22 mouse cellular contexts compared by ENCODE assay signal in genomic region chr3:36605894-36606783, GRCm38 (mm10). TPM values are rescaled to one million over a fixed set of nuclear protein-coding genes. Genes with fewer than 3 reads are reported as not detected.
DNase-seq lines count a peak whose midpoint lies in the region; ATAC-seq lines count a peak whose summit lies in the region.
"Had no signal": no experiment of that assay in that cellular context is flagged by ENCODE, and none has a peak within 500 bp of the region (broad histone marks: within the 10 kb centered on the region; RNA-seq: fewer than 3 reads in every experiment).

No protein-coding gene starts in this region.

- peak overlapping the region; percentile 10 for H3K9ac ChIP-seq in liver, embryonic 12.5 days
- no peak overlapping the region for H3K9ac ChIP-seq in forebrain, embryonic 14.5 days (ENCODE audit: low read length)
- H3K9ac ChIP-seq: embryonic facial prominence, embryonic 12.5 days; lung, embryonic 15.5 days; neural tube, embryonic 15.5 days had no signal

- H3K4me2 ChIP-seq in liver, embryonic 12.5 days, result peak overlapping the region; percentile 47
- H3K4me2 ChIP-seq in forebrain, embryonic 14.5 days (ENCODE audit: low read length), result no peak overlapping the region
- H3K4me2 ChIP-seq: embryonic facial prominence, embryonic 12.5 days; lung, embryonic 15.5 days; midbrain, embryonic 11.5 days; neural tube, embryonic 15.5 days had no signal

- H3K27me3 ChIP-seq in liver, embryonic 12.5 days (replicated peaks), result no peaks in the 10 kb centered on the region
- H3K27me3 ChIP-seq in forebrain, embryonic 14.5 days (replicated peaks; ENCODE audit: control insufficient read depth, insufficient read depth, low read length), result no peaks in the 10 kb centered on the region
- H3K27me3 ChIP-seq: embryonic facial prominence, embryonic 12.5 days; lung, embryonic 15.5 days; neural tube, embryonic 15.5 days had no signal

- H3K9me3 ChIP-seq in liver, embryonic 12.5 days (replicated peaks), result no peaks in the 10 kb centered on the region
- no peaks in the 10 kb centered on the region for H3K9me3 ChIP-seq in forebrain, embryonic 14.5 days (replicated peaks; ENCODE audit: control insufficient read depth, low read length)
- H3K9me3 ChIP-seq: embryonic facial prominence, embryonic 12.5 days; heart, embryonic 10.5 days; hindbrain, embryonic 10.5 days; lung, embryonic 15.5 days; neural tube, embryonic 15.5 days had no signal

- peak; percentile 92 for ATAC-seq in liver, embryonic 12.5 days
- peak; percentile 66 for ATAC-seq in megakaryocyte progenitor cell, adult 5-6 weeks (replicated peaks; ENCODE audit: poor library complexity)
- no peak for ATAC-seq in forebrain, embryonic 14.5 days
- ATAC-seq: forebrain, embryonic 16.5 days; hindbrain, embryonic 16.5 days; intestine, postnatal 0 days had no signal

- 24% methylated on average over 7 of the region's 7 CpGs for WGBS in liver, embryonic 12.5 days (ENCODE audit: insufficient replicate concordance)
- WGBS in forebrain, embryonic 14.5 days, result 86% methylated on average over 7 of the region's 7 CpGs

- H3K36me3 ChIP-seq in liver, embryonic 12.5 days, result no peaks in the 10 kb centered on the region
- peaks cover 8% of the 10 kb centered on the region; the same call in 1 of the 2 replicates for H3K36me3 ChIP-seq in forebrain, embryonic 14.5 days (ENCODE audit: control insufficient read depth, insufficient read depth, low read length)
- H3K36me3 ChIP-seq: heart, embryonic 10.5 days; lung, embryonic 15.5 days had no signal

- peak overlapping the region; percentile 41 for H3K4me3 ChIP-seq in liver, embryonic 12.5 days
- no peak overlapping the region for H3K4me3 ChIP-seq in forebrain, embryonic 14.5 days (ENCODE audit: low read depth, low read length)
- H3K4me3 ChIP-seq: embryonic facial prominence, embryonic 12.5 days; heart, embryonic 10.5 days; hindbrain, embryonic 10.5 days; lung, embryonic 15.5 days; neural tube, embryonic 15.5 days had no signal

- peaks cover 19% of the 10 kb centered on the region for H3K4me1 ChIP-seq in liver, embryonic 12.5 days
- no peaks in the 10 kb centered on the region for H3K4me1 ChIP-seq in forebrain, embryonic 14.5 days (ENCODE audit: control insufficient read depth, insufficient read depth, low read length)
- H3K4me1 ChIP-seq: embryonic facial prominence, embryonic 12.5 days; heart, embryonic 10.5 days; hindbrain, embryonic 10.5 days; lung, embryonic 15.5 days; neural tube, embryonic 15.5 days had no signal

- DNase-seq in MEL-GATA-1-ER (ENCODE audit: extremely low read depth, low read depth), result peak; percentile 55
- peak; percentile 55 for DNase-seq in c-Kit-positive CD71-positive TER-119-positive erythroid progenitor cells, embryonic 14.5 days (ENCODE audit: low spot score)
- no peak for DNase-seq in adrenal gland, postnatal 4 days (ENCODE audit: low spot score in 2 of 2)
- no peak for DNase-seq in kidney, adult 11 months
- no peak for DNase-seq in forebrain, embryonic 14.5 days (ENCODE audit: low spot score)
- DNase-seq: adrenal gland, postnatal 25 days; cerebellum, adult 2 months; cerebellum, postnatal 25 days; gastrocnemius, postnatal 10 days; layer of hippocampus, adult 9-11 months; lung, postnatal 4 days had no signal

- peak overlapping the region; percentile 92 for H3K27ac ChIP-seq in liver, embryonic 12.5 days
- no peak overlapping the region for H3K27ac ChIP-seq in forebrain, embryonic 14.5 days (ENCODE audit: low read depth, low read length)
- H3K27ac ChIP-seq: embryonic facial prominence, embryonic 12.5 days; heart, embryonic 10.5 days; hindbrain, embryonic 10.5 days; lung, embryonic 15.5 days; neural tube, embryonic 15.5 days had no signal

RNA-seq across cellular contexts. Expression of gene Bbs7, which starts 7.1 kb away (rescaled TPM):
- polyA plus RNA-seq in liver, embryonic 12.5 days (2016; fragmentation: Nextera tagmentation; extraction: Ambion mirVana), result 8.3 and 8.9 TPM in 2 replicates
- total RNA-seq in megakaryocyte progenitor cell, adult 5-6 weeks (2015), result 2.1 and 3.0 TPM in 2 replicates
- 3.0 and 9.4 TPM in 2 replicates for total RNA-seq in megakaryocyte progenitor cell, adult 5-6 weeks (2017)
- total RNA-seq in adrenal gland, postnatal 4 days (2021), result 10 to 100 TPM; 12.3 to 13.6 TPM
- 16.6 and 20.2 TPM in 2 replicates for polyA plus RNA-seq in forebrain, embryonic 14.5 days (2014; fragmentation: Nextera tagmentation; extraction: Ambion mirVana)

RNA-seq across cellular contexts. Expression of gene Ccna2, which starts 34.2 kb away (rescaled TPM):
- polyA plus RNA-seq in liver, embryonic 12.5 days (2016; fragmentation: Nextera tagmentation; extraction: Ambion mirVana), result 288 and 294 TPM in 2 replicates
- total RNA-seq in megakaryocyte progenitor cell, adult 5-6 weeks (2015), result 225 and 227 TPM in 2 replicates
- 186 and 200 TPM in 2 replicates for total RNA-seq in megakaryocyte progenitor cell, adult 5-6 weeks (2017)
- total RNA-seq in adrenal gland, postnatal 4 days (2021), result 10 to 100 TPM; 54.0 to 56.6 TPM
- polyA plus RNA-seq in forebrain, embryonic 14.5 days (2014; fragmentation: Nextera tagmentation; extraction: Ambion mirVana), result 116 and 143 TPM in 2 replicates

RNA-seq across cellular contexts. Expression of gene Exosc9, which starts 53.7 kb away (rescaled TPM):
- polyA plus RNA-seq in liver, embryonic 12.5 days (2016; fragmentation: Nextera tagmentation; extraction: Ambion mirVana), result 56.6 and 57.8 TPM in 2 replicates
- total RNA-seq in megakaryocyte progenitor cell, adult 5-6 weeks (2015), result 80.8 and 81.1 TPM in 2 replicates
- 105 and 123 TPM in 2 replicates for total RNA-seq in megakaryocyte progenitor cell, adult 5-6 weeks (2017)
- 10 to 100 TPM; 44.0 to 46.9 TPM for total RNA-seq in adrenal gland, postnatal 4 days (2021)
- polyA plus RNA-seq in forebrain, embryonic 14.5 days (2014; fragmentation: Nextera tagmentation; extraction: Ambion mirVana), result 92.1 and 93.0 TPM in 2 replicates

Comparison
In these comparisons a context has a peak if more than half of its experiments do, and no peak if none do; other contexts are left out.
1. DNase-seq: peak in MEL-GATA-1-ER (single experiment) and c-Kit-positive CD71-positive TER-119-positive erythroid progenitor cells, embryonic 14.5 days (single experiment); none in adrenal gland, postnatal 4 days (0 of 2), kidney, adult 11 months (single experiment) and forebrain, embryonic 14.5 days (single experiment).